ENCODE assay signal across 29 mouse cellular contexts in genomic region chr11:121298493-121298892, GRCm38 (mm10).
"Had no signal": no experiment of that assay in that cellular context is flagged by ENCODE, and none has a peak within 500 bp of the region (broad histone marks: within the 10 kb centered on the region; RNA-seq: fewer than 3 reads in every experiment).

No protein-coding gene starts in this region.

- DNase-seq: left cerebral cortex, postnatal 4 days; liver; liver, embryonic 13.5 days; liver, postnatal 0 days; lung, adult 18-20 months; lung, adult 2 months; lung, embryonic 14.5 days; lung, postnatal 10 days; lung, postnatal 14 days; lung, postnatal 36 days; lung, postnatal 4 days had no signal

- H3K27me3 ChIP-seq: limb, embryonic 12.5 days; limb, embryonic 13.5 days; limb, embryonic 15.5 days; liver, embryonic 12.5 days; liver, embryonic 13.5 days; liver, embryonic 15.5 days; lung, embryonic 15.5 days; megakaryocyte, embryonic 14.5 days; midbrain, embryonic 12.5 days; midbrain, embryonic 13.5 days; midbrain, embryonic 15.5 days had no signal

- H3K4me3 ChIP-seq: left cerebral cortex, adult 2 months; limb, embryonic 10.5 days; limb, embryonic 12.5 days; limb, embryonic 13.5 days; limb, embryonic 15.5 days; liver, embryonic 12.5 days; liver, embryonic 13.5 days; liver, embryonic 15.5 days; lung, embryonic 15.5 days; megakaryocyte, embryonic 14.5 days; midbrain, embryonic 10.5 days; midbrain, embryonic 12.5 days; midbrain, embryonic 13.5 days; midbrain, embryonic 15.5 days had no signal

- H3K4me2 ChIP-seq: limb, embryonic 12.5 days; limb, embryonic 13.5 days; limb, embryonic 15.5 days; liver, embryonic 11.5 days; liver, embryonic 12.5 days; liver, embryonic 13.5 days; liver, embryonic 15.5 days; lung, embryonic 14.5 days; lung, embryonic 15.5 days; midbrain, embryonic 12.5 days; midbrain, embryonic 13.5 days; midbrain, embryonic 15.5 days had no signal

- H3K27ac ChIP-seq: left cerebral cortex, adult 2 months; limb, embryonic 10.5 days; limb, embryonic 12.5 days; limb, embryonic 13.5 days; limb, embryonic 15.5 days; liver, embryonic 12.5 days; liver, embryonic 13.5 days; liver, embryonic 14.5 days; liver, embryonic 15.5 days; lung, embryonic 15.5 days; macrophage; midbrain, embryonic 10.5 days; midbrain, embryonic 12.5 days; midbrain, embryonic 13.5 days; midbrain, embryonic 15.5 days had no signal

- ATAC-seq: liver, embryonic 12.5 days; liver, postnatal 0 days; lung, postnatal 0 days; midbrain, embryonic 13.5 days; midbrain, embryonic 15.5 days; midbrain, embryonic 16.5 days had no signal

- H3K9ac ChIP-seq: limb, embryonic 12.5 days; limb, embryonic 13.5 days; limb, embryonic 15.5 days; liver, embryonic 12.5 days; liver, embryonic 13.5 days; liver, embryonic 14.5 days; liver, embryonic 15.5 days; liver, postnatal 0 days; lung, embryonic 14.5 days; lung, embryonic 15.5 days; midbrain, embryonic 12.5 days; midbrain, embryonic 13.5 days; midbrain, embryonic 15.5 days had no signal

- H3K4me1 ChIP-seq: limb, embryonic 10.5 days; limb, embryonic 12.5 days; limb, embryonic 13.5 days; limb, embryonic 15.5 days; liver, embryonic 12.5 days; liver, embryonic 13.5 days; liver, embryonic 15.5 days; lung, embryonic 15.5 days; midbrain, embryonic 10.5 days; midbrain, embryonic 12.5 days; midbrain, embryonic 13.5 days; midbrain, embryonic 15.5 days had no signal

- H3K9me3 ChIP-seq: limb, embryonic 10.5 days; limb, embryonic 12.5 days; limb, embryonic 13.5 days; limb, embryonic 15.5 days; liver, embryonic 12.5 days; liver, embryonic 13.5 days; liver, embryonic 15.5 days; lung, embryonic 15.5 days; megakaryocyte, embryonic 14.5 days; midbrain, embryonic 10.5 days; midbrain, embryonic 12.5 days; midbrain, embryonic 13.5 days; midbrain, embryonic 15.5 days had no signal
